Mouse (Mus musculus): ENCODE measurements at regions not wholly inside any gene's neighbourhood (a gene's known extent, or its start where the extent isn't known, plus 50 kb on each side); places are given as distances from the start of the nearest gene placed in this dataset.
A peak's percentile ranks its signal among the peaks of the same experiment; 100 is the strongest.

- WGBS: 25% methylated on average over 3 of the region's 3 CpGs
- Histone ChIP-seq H3K9ac (replicated peaks; ENCODE audit: low read depth, low read length) (no peak overlapping the region), H3K27me3 (ENCODE audit: control insufficient read depth, insufficient read depth, low read length) (no peaks in the 10 kb centered on the region), H3K27ac (ENCODE audit: low read depth, low read length) (no peak overlapping the region), H3K4me1 (ENCODE audit: control insufficient read depth, insufficient read depth, low read length) (no peaks in the 10 kb centered on the region), H3K4me3 (ENCODE audit: low read depth, low read length) (no peak overlapping the region), H3K36me3 (ENCODE audit: control insufficient read depth, insufficient read depth, low read length) (no peaks in the 10 kb centered on the region), H3K4me2 (ENCODE audit: low read depth, low read length) (no peak overlapping the region), H3K9me3 (ENCODE audit: control insufficient read depth, low read length) (no peaks in the 10 kb centered on the region)
- peak; percentile 49; the same call in 1 of the 2 replicates for ATAC-seq (ENCODE audit: low read depth)
These were observed 457.2 kb upstream of the Nova1 start for GRCm38 (mm10) chr12:47275904-47276303.

- Histone ChIP-seq H3K36me3 (ENCODE audit: control insufficient read depth, insufficient read depth, low read length) (no peaks in the 10 kb centered on the region), H3K9me3 (ENCODE audit: control insufficient read depth, low read length) (no peaks in the 10 kb centered on the region), H3K4me3 (ENCODE audit: low read depth, low read length) (no peak overlapping the region), H3K27me3 (ENCODE audit: control insufficient read depth, insufficient read depth, low read length) (no peaks in the 10 kb centered on the region), H3K4me2 (ENCODE audit: low read depth, low read length) (no peak overlapping the region), H3K9ac (replicated peaks; ENCODE audit: low read depth, low read length) (no peak overlapping the region), H3K27ac (ENCODE audit: low read depth, low read length) (no peak overlapping the region), H3K4me1 (ENCODE audit: control insufficient read depth, insufficient read depth, low read length) (no peaks in the 10 kb centered on the region)
- 90% methylated on average over 2 of the region's 2 CpGs for WGBS
- ATAC-seq (ENCODE audit: low read depth): no peak
These were observed 453.6 kb upstream of the Nova1 start for GRCm38 (mm10) chr12:47272309-47272708.

- Histone ChIP-seq H3K4me3 (ENCODE audit: low read depth, low read length) (no peak overlapping the region), H3K36me3 (ENCODE audit: control insufficient read depth, insufficient read depth, low read length) (no peaks in the 10 kb centered on the region), H3K9ac (replicated peaks; ENCODE audit: low read depth, low read length) (no peak overlapping the region), H3K4me2 (ENCODE audit: low read depth, low read length) (no peak overlapping the region), H3K4me1 (ENCODE audit: control insufficient read depth, insufficient read depth, low read length) (no peaks in the 10 kb centered on the region), H3K27me3 (ENCODE audit: control insufficient read depth, insufficient read depth, low read length) (no peaks in the 10 kb centered on the region), H3K27ac (ENCODE audit: low read depth, low read length) (no peak overlapping the region), H3K9me3 (ENCODE audit: control insufficient read depth, low read length) (no peaks in the 10 kb centered on the region)
- WGBS: 63% methylated on average over 1 of the region's 1 CpGs
- ATAC-seq (ENCODE audit: low read depth): no peak
These were observed 445.4 kb upstream of the Nova1 start for GRCm38 (mm10) chr12:47264118-47264517.

GRCm38 (mm10) chr12:47263408-47263807 is 444.7 kb upstream of the Nova1 start:
- Histone ChIP-seq H3K4me3 (ENCODE audit: low read depth, low read length) (no peak overlapping the region), H3K27ac (ENCODE audit: low read depth, low read length) (no peak overlapping the region), H3K36me3 (ENCODE audit: control insufficient read depth, insufficient read depth, low read length) (no peaks in the 10 kb centered on the region), H3K9me3 (ENCODE audit: control insufficient read depth, low read length) (no peaks in the 10 kb centered on the region), H3K4me1 (ENCODE audit: control insufficient read depth, insufficient read depth, low read length) (no peaks in the 10 kb centered on the region), H3K9ac (replicated peaks; ENCODE audit: low read depth, low read length) (no peak overlapping the region), H3K27me3 (ENCODE audit: control insufficient read depth, insufficient read depth, low read length) (no peaks in the 10 kb centered on the region), H3K4me2 (ENCODE audit: low read depth, low read length) (no peak overlapping the region)
- 42% methylated on average over 1 of the region's 1 CpGs for WGBS
- no peak for ATAC-seq (ENCODE audit: low read depth)

- Histone ChIP-seq H3K9me3 (ENCODE audit: control insufficient read depth, low read length) (no peaks in the 10 kb centered on the region), H3K27ac (ENCODE audit: low read depth, low read length) (no peak overlapping the region), H3K27me3 (ENCODE audit: control insufficient read depth, insufficient read depth, low read length) (no peaks in the 10 kb centered on the region), H3K4me3 (ENCODE audit: low read depth, low read length) (no peak overlapping the region), H3K9ac (replicated peaks; ENCODE audit: low read depth, low read length) (no peak overlapping the region), H3K4me2 (ENCODE audit: low read depth, low read length) (no peak overlapping the region), H3K4me1 (ENCODE audit: control insufficient read depth, insufficient read depth, low read length) (no peaks in the 10 kb centered on the region), H3K36me3 (ENCODE audit: control insufficient read depth, insufficient read depth, low read length) (no peaks in the 10 kb centered on the region)
- no peak for ATAC-seq (ENCODE audit: low read depth)
These were observed 433.6 kb upstream of the Nova1 start for GRCm38 (mm10) chr12:47252306-47252705.

- WGBS: 60% methylated on average over 3 of the region's 3 CpGs
- Histone ChIP-seq H3K9ac (replicated peaks; ENCODE audit: low read depth, low read length) (no peak overlapping the region), H3K4me3 (ENCODE audit: low read depth, low read length) (no peak overlapping the region), H3K36me3 (ENCODE audit: control insufficient read depth, insufficient read depth, low read length) (no peaks in the 10 kb centered on the region), H3K9me3 (ENCODE audit: control insufficient read depth, low read length) (no peaks in the 10 kb centered on the region), H3K27me3 (ENCODE audit: control insufficient read depth, insufficient read depth, low read length) (no peaks in the 10 kb centered on the region), H3K4me1 (ENCODE audit: control insufficient read depth, insufficient read depth, low read length) (no peaks in the 10 kb centered on the region), H3K4me2 (ENCODE audit: low read depth, low read length) (no peak overlapping the region), H3K27ac (ENCODE audit: low read depth, low read length) (no peak overlapping the region)
- no peak for ATAC-seq (ENCODE audit: low read depth)
These were observed 425.1 kb upstream of the Nova1 start for GRCm38 (mm10) chr12:47243623-47244514.

GRCm38 (mm10) chr12:47220016-47220415 is 401.3 kb upstream of the Nova1 start:
- ATAC-seq (ENCODE audit: low read depth): no peak

GRCm38 (mm10) chr12:47219340-47219739 is 400.6 kb upstream of the Nova1 start:
- no peaks in the 10 kb centered on the region for H3K9me3 ChIP-seq (ENCODE audit: control insufficient read depth, low read length)
- no peaks in the 10 kb centered on the region for H3K27me3 ChIP-seq (ENCODE audit: control insufficient read depth, insufficient read depth, low read length)
- H3K9ac ChIP-seq (replicated peaks; ENCODE audit: low read depth, low read length): no peak overlapping the region
- no peak for ATAC-seq (ENCODE audit: low read depth)
- no peaks in the 10 kb centered on the region for H3K4me1 ChIP-seq (ENCODE audit: control insufficient read depth, insufficient read depth, low read length)
- H3K4me2 ChIP-seq (ENCODE audit: low read depth, low read length): no peak overlapping the region
- no peak overlapping the region for H3K4me3 ChIP-seq (ENCODE audit: low read depth, low read length)
- H3K36me3 ChIP-seq (ENCODE audit: control insufficient read depth, insufficient read depth, low read length): no peaks in the 10 kb centered on the region
- no peak overlapping the region for H3K27ac ChIP-seq (ENCODE audit: low read depth, low read length)
- 18% methylated on average over 2 of the region's 2 CpGs for WGBS

More at GRCm38 (mm10) chr12:47220016-47220415, 401.3 kb upstream of the Nova1 start:
- no peaks in the 10 kb centered on the region for H3K4me1 ChIP-seq (ENCODE audit: control insufficient read depth, insufficient read depth, low read length)
- no peak overlapping the region for H3K4me2 ChIP-seq (ENCODE audit: low read depth, low read length)
- no peaks in the 10 kb centered on the region for H3K27me3 ChIP-seq (ENCODE audit: control insufficient read depth, insufficient read depth, low read length)
- 55% methylated on average over 4 of the region's 4 CpGs for WGBS
- no peaks in the 10 kb centered on the region for H3K36me3 ChIP-seq (ENCODE audit: control insufficient read depth, insufficient read depth, low read length)
- no peak overlapping the region for H3K9ac ChIP-seq (replicated peaks; ENCODE audit: low read depth, low read length)
- H3K9me3 ChIP-seq (ENCODE audit: control insufficient read depth, low read length): no peaks in the 10 kb centered on the region
- H3K27ac ChIP-seq (ENCODE audit: low read depth, low read length): no peak overlapping the region
- H3K4me3 ChIP-seq (ENCODE audit: low read depth, low read length): no peak overlapping the region

GRCm38 (mm10) chr12:47211417-47212104 is 392.8 kb upstream of the Nova1 start:
- WGBS: 78% methylated on average over 4 of the region's 4 CpGs
- H3K27me3 ChIP-seq (ENCODE audit: control insufficient read depth, insufficient read depth, low read length): no peaks in the 10 kb centered on the region
- H3K36me3 ChIP-seq (ENCODE audit: control insufficient read depth, insufficient read depth, low read length): no peaks in the 10 kb centered on the region
- no peak overlapping the region for H3K9ac ChIP-seq (replicated peaks; ENCODE audit: low read depth, low read length)
- no peak overlapping the region for H3K4me2 ChIP-seq (ENCODE audit: low read depth, low read length)
- no peak for ATAC-seq (ENCODE audit: low read depth)
- H3K27ac ChIP-seq (ENCODE audit: low read depth, low read length): no peak overlapping the region
- no peak overlapping the region for H3K4me3 ChIP-seq (ENCODE audit: low read depth, low read length)
- H3K9me3 ChIP-seq (ENCODE audit: control insufficient read depth, low read length): no peaks in the 10 kb centered on the region
- H3K4me1 ChIP-seq (ENCODE audit: control insufficient read depth, insufficient read depth, low read length): no peaks in the 10 kb centered on the region

All from neural tube, embryonic 14.5 days (tissue).